Mouse (Mus musculus) megakaryocyte progenitor cell, adult 5-6 weeks (primary cell): ENCODE results near the gene Msi1. TPM values are rescaled to one million over a fixed set of nuclear protein-coding genes. Genes with fewer than 3 reads are reported as not detected.
"Not testable (repeated sequence)": the region's sequence is repeated elsewhere in the genome, so short reads cannot be mapped to it uniquely, and the experiment has no call there.

ENCODE experiments used
- ATAC-seq: replicated peaks from 2 replicates; pipeline ENCODE4 v1.8.0; 2016; ENCODE audit warnings: mild to moderate bottlenecking, moderate TSS enrichment, inconsistent platforms; ENCODE audit not compliant: poor library complexity
- total RNA-seq, 2 experiments: library from RNA; stranded (forward) in 1 of 2; stranded (reverse) in 1 of 2; fragments of 157-497, 149-512 nt in 1 of 2; fragments of 200-1000 nt in 1 of 2; gene quantifications; 2 replicates each; pipeline versions ENCODE4 v1.2.3 to v1.2.4; 2015 to 2017

Msi1 gene
- total RNA-seq, 2 experiments from 2014 or later, result not detected

- no peak for ATAC-seq
Observed at GRCm38 (mm10) chr5:115488841-115489698, 59.7 kb downstream of the Msi1 start.

GRCm38 (mm10) chr5:115489699-115490637 is 60.6 kb downstream of the Msi1 start:
- ATAC-seq, result peak; percentile 74

- peak; percentile 15 for ATAC-seq
Observed at GRCm38 (mm10) chr5:115490638-115491000, 61.2 kb downstream of the Msi1 start.

- ATAC-seq, result no peak
Observed at GRCm38 (mm10) chr5:115491076-115491475, 61.7 kb downstream of the Msi1 start.

- 0 out of 2 replicates have a peak, but pooled peaks have one; percentile 2 for ATAC-seq
Observed at GRCm38 (mm10) chr5:115491771-115492322, 62.4 kb downstream of the Msi1 start.

GRCm38 (mm10) chr5:115492711-115493335 is 63.4 kb downstream of the Msi1 start:
- no peak for ATAC-seq

GRCm38 (mm10) chr5:115493441-115493840 is 64.0 kb downstream of the Msi1 start:
- no peak for ATAC-seq

- ATAC-seq, result not testable (repeated sequence)
Observed at GRCm38 (mm10) chr5:115495618-115496017, 66.2 kb downstream of the Msi1 start.

- no peak for ATAC-seq
Observed at GRCm38 (mm10) chr5:115497033-115497432, 67.6 kb downstream of the Msi1 start.

GRCm38 (mm10) chr5:115498307-115499240 is 69.2 kb downstream of the Msi1 start:
- ATAC-seq, result no peak

GRCm38 (mm10) chr5:115500383-115500935 is 71.1 kb downstream of the Msi1 start:
- ATAC-seq, result peak; percentile 91

- no peak for ATAC-seq
Observed at GRCm38 (mm10) chr5:115503035-115503434, 73.6 kb downstream of the Msi1 start.

Other genes with a start within 250 kb of the Msi1 start
- not detected in 2 replicates for gene Cabp1, start 235.2 kb upstream of the Msi1 start, total RNA-seq (2015)
- gene Cabp1, start 235.2 kb upstream of the Msi1 start, total RNA-seq (2017), result not detected in 2 replicates
- gene Pop5, start 193.8 kb upstream of the Msi1 start, total RNA-seq (2015), result 67.7 and 81.9 TPM in 2 replicates
- gene Pop5, start 193.8 kb upstream of the Msi1 start, total RNA-seq (2017), result 76.4 and 82.8 TPM in 2 replicates
- 45.3 and 56.3 TPM in 2 replicates for gene Rnf10, start 156.7 kb upstream of the Msi1 start, total RNA-seq (2015)
- 45.1 and 58.7 TPM in 2 replicates for gene Rnf10, start 156.7 kb upstream of the Msi1 start, total RNA-seq (2017)
- gene Coq5, start 149.9 kb upstream of the Msi1 start, total RNA-seq (2015), result 17.0 and 20.4 TPM in 2 replicates
- 39.8 and 46.3 TPM in 2 replicates for gene Coq5, start 149.9 kb upstream of the Msi1 start, total RNA-seq (2017)
- gene Dynll1, start 128.6 kb upstream of the Msi1 start, total RNA-seq (2015), result 690 and 788 TPM in 2 replicates
- 334 and 365 TPM in 2 replicates for gene Dynll1, start 128.6 kb upstream of the Msi1 start, total RNA-seq (2017)
- gene Srsf9, start 102.4 kb upstream of the Msi1 start, total RNA-seq (2015), result 76.3 and 79.7 TPM in 2 replicates
- gene Srsf9, start 102.4 kb upstream of the Msi1 start, total RNA-seq (2017), result 96.3 and 102 TPM in 2 replicates
- gene Gatc, start 88.4 kb upstream of the Msi1 start, total RNA-seq (2015), result 68.9 and 78.9 TPM in 2 replicates
- 10.7 and 11.2 TPM in 2 replicates for gene Gatc, start 88.4 kb upstream of the Msi1 start, total RNA-seq (2017)
- 39.1 and 43.1 TPM in 2 replicates for gene Triap1, start 88.4 kb upstream of the Msi1 start, total RNA-seq (2015)
- gene Triap1, start 88.4 kb upstream of the Msi1 start, total RNA-seq (2017), result 17.7 and 25.3 TPM in 2 replicates
- 365 and 372 TPM in 2 replicates for gene Cox6a1, start 80.6 kb upstream of the Msi1 start, total RNA-seq (2015)
- 67.5 and 102 TPM in 2 replicates for gene Cox6a1, start 80.6 kb upstream of the Msi1 start, total RNA-seq (2017)
- not detected in 2 replicates for gene Pla2g1b, start 36.7 kb downstream of the Msi1 start, total RNA-seq (2015)
- not detected in 2 replicates for gene Pla2g1b, start 36.7 kb downstream of the Msi1 start, total RNA-seq (2017)
- gene Sirt4, start 55.1 kb downstream of the Msi1 start, total RNA-seq (2015), result 9.8 and 12.3 TPM in 2 replicates
- gene Sirt4, start 55.1 kb downstream of the Msi1 start, total RNA-seq (2017), result 2.8 and 4.6 TPM in 2 replicates
- 40.4 and 52.8 TPM in 2 replicates for gene Pxn, start 77.1 kb downstream of the Msi1 start, total RNA-seq (2015)
- gene Pxn, start 77.1 kb downstream of the Msi1 start, total RNA-seq (2017), result 69.6 and 73.0 TPM in 2 replicates
- 3,223 and 3,257 TPM in 2 replicates for gene Rplp0, start 129.9 kb downstream of the Msi1 start, total RNA-seq (2015)
- gene Rplp0, start 129.9 kb downstream of the Msi1 start, total RNA-seq (2017), result 1,603 and 2,013 TPM in 2 replicates
- gene Gcn1l1, start 135.7 kb downstream of the Msi1 start, total RNA-seq (2015), result 17.5 and 17.7 TPM in 2 replicates
- 33.2 and 35.3 TPM in 2 replicates for gene Gcn1l1, start 135.7 kb downstream of the Msi1 start, total RNA-seq (2017)
- gene Rab35, start 202.3 kb downstream of the Msi1 start, total RNA-seq (2015), result 24.7 and 25.2 TPM in 2 replicates
- gene Rab35, start 202.3 kb downstream of the Msi1 start, total RNA-seq (2017), result 22.8 and 28.8 TPM in 2 replicates